Mouse (Mus musculus): ENCODE measurements around the gene Acat2.
"Not testable (repeated sequence)": the region's sequence is repeated elsewhere in the genome, so short reads cannot be mapped to it uniquely, and the experiment has no call there.

Acat2 gene

GRCm38 (mm10) chr17:12906436-12906835, 54.1 kb downstream of the Acat2 start:
- DNase-seq (ENCODE audit: low read depth, low spot score): no peak

GRCm38 (mm10) chr17:12905810-12906209, 54.7 kb downstream of the Acat2 start:
- DNase-seq (ENCODE audit: low read depth, low spot score): no peak

- no peak for DNase-seq (ENCODE audit: low read depth, low spot score)
Measured at GRCm38 (mm10) chr17:12904349-12904748, 56.2 kb downstream of the Acat2 start.

GRCm38 (mm10) chr17:12903372-12904333, 56.9 kb downstream of the Acat2 start:
- no peak for DNase-seq (ENCODE audit: low read depth, low spot score)

GRCm38 (mm10) chr17:12902291-12902690, 58.3 kb downstream of the Acat2 start:
- no peak for DNase-seq (ENCODE audit: low read depth, low spot score)

GRCm38 (mm10) chr17:12898607-12899006, 61.9 kb downstream of the Acat2 start:
- DNase-seq (ENCODE audit: low read depth, low spot score): not testable (repeated sequence)

- no peak for DNase-seq (ENCODE audit: low read depth, low spot score)
Measured at GRCm38 (mm10) chr17:12897674-12898073, 62.9 kb downstream of the Acat2 start.

Data from c-Kit-negative CD71-positive TER-119-positive erythroid progenitor cells, embryonic 14.5 days (primary cell).